Mouse (Mus musculus) left cerebral cortex, adult 8-10 months (tissue): ENCODE measurements around the gene Csmd2. TPM values are rescaled to one million over a fixed set of nuclear protein-coding genes. Genes with fewer than 3 reads are reported as not detected.

Source experiments
- DNase-seq, 2 experiments: peaks; one replicate each; pipeline ENCODE4 v3.0.0; 2022; ENCODE audit warnings: low spot score in 2 of 2
- total RNA-seq, 4 experiments: library from RNA; stranded (reverse); gene quantifications; 2 replicates each; pipeline ENCODE4 v1.2.4; 2022

Csmd2 gene
- total RNA-seq, 4 experiments from 2014 or later, result 42.5 to 52.4 (median 47.7) TPM

DNA sequence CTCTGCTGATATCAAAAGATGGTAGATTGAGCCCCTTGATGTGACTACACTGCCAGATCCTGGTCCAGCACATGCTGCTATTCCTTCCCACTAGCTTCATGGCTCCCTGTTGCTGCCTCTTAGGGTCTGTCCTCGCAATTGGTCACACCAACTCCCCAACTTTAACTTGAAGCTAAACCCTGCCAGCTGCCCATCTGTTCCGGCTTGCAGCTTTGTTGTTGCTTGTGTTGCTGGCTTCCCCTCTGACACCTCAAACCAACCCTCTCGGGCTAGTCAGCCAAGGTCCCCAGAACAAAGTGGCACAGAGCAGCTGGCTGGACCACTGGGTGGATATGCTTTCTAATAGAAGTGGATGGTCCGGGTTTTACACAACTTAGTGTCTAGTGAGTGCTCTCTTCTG, 339.1 kb downstream of the Csmd2 start:
- no peak for DNase-seq

DNA sequence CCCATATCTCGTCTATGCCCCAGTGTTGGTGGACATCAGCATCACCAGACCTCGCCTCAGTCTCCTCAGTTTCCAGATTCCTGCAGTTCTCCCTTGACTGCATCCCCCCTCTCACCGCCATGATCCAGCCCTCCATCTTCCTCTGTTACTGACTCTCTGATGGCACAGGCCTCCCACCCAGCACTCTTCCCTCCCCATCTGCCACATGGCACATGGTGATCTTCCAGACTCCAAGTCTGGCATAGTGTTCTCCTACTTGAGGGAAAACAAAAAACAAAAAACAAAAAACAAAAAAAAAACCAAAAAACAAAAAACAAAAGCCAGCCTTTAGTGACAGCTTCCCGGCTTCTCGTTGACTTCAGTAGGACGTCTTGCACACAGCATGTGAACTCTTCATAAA, 339.8 kb downstream of the Csmd2 start:
- no peak for DNase-seq

DNA sequence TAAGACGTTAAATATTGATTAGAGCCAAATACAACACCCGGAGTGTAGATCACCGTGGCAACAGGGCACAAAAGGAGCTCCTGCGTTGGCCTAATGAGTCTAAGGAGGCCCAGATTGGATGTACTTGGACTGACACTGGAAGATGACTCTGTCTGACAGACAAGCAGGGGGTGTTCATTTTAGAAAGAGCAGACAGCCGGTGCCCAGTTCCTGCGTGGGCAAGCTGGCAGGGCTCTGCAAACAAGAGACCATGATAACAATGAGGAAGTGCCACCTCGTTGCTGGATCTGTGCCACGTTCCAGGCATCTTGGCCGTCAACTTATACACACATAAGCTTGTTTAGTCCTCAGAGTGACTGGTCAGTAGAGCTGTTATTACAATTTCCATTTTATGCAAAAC, 342.9 kb downstream of the Csmd2 start:
- DNase-seq, result peak; percentile 22 to 81

DNA sequence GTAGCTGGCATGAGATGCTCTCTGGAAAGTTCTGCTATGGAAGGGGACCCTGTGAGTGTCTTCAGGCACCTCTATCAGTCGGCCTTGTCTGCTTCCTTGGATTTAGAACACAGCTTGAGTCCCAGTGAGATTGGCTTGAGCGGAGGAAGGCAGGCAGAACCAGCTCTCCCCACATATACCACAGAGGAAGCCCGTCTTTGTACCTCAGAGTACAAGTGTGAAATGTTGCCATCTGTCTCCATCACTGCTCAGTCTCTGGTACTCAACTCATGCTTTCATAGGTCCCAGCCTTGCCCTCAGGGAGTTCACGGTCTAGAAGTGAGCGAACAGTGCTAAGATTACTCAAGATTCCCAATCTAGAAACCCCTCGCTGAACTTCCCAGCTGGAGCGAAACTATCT, 352.8 kb downstream of the Csmd2 start:
- DNase-seq, result no peak

DNA sequence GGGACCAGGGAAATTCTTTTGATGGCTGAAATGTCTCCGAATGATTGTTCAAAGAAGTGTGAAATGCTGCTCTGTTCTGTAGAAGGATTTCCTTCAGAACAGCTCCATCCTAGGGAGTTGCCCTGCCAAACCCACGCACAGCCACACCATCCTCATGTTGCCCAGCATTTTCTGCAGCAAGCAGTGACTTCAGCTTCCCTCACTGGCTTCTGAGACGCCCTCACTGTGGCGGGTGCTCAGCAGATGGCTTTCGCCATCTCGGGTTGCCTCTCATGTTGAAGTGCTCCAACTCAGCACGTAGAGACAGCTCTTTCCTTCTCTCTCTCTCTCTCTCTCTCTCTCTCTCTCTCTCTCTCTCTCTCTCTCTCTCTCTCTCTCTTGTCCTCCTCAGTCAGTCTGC, 353.7 kb downstream of the Csmd2 start:
- DNase-seq, result peak in 1 of 2 experiments; percentile 48

DNA sequence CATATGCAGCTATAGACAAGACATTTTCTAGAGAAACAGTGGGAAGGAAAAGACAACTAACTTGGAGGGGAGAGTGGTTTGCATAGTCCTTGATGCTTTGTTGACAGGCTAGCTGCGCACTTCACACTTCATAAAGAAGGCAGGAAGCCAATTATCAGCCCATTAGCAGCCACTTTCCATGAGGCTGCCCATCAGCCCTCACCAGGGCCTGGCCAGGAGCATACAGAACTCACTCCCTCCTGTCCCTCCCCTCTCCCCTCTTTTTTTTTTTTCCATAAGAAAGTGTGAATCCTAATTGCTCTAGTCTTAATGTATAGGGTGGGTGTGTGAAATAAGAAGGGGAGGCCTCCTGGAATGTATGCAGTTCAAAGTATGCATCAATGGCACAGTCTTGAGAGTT, 354.6 kb downstream of the Csmd2 start:
- DNase-seq, result no peak

DNA sequence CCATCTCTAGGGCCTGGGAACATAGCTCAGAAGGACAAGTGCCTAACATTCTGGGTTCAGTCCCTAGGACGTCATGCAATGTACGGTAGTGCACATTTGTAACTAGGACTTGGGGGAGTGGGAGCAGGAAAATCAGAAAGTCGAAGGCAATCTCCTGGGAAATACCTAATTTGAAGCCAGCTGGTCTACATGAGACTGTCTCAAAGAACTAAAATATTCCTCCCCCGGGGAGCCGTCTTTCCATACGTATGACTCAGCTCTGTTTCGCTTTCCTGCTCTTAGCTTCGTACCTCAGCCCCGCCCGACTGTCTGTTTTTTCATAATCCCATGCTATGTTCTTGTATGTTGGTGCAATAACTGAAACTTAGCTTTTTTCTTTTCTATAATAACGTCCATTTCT, 371.1 kb downstream of the Csmd2 start:
- DNase-seq, result peak in 1 of 2 experiments; percentile 75

DNA sequence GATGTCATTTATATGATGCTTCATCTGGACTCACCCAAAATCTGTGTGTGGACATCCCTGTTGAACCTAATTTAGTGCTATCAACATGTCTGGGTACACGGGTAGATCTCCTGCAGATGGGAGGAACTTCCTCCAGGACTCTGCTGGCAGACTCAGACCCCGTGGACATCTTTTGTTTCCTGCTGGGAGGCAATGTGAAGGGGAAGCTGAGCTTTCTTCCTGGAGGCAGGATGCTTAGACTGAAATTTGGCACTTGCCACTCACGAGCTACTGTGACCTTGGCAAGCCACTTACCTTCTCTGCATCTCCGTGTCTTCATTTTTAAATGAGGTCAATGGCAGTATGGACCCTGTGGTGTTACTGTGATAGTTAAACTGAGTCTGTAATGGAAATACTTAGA, 378.2 kb downstream of the Csmd2 start:
- no peak for DNase-seq

DNA sequence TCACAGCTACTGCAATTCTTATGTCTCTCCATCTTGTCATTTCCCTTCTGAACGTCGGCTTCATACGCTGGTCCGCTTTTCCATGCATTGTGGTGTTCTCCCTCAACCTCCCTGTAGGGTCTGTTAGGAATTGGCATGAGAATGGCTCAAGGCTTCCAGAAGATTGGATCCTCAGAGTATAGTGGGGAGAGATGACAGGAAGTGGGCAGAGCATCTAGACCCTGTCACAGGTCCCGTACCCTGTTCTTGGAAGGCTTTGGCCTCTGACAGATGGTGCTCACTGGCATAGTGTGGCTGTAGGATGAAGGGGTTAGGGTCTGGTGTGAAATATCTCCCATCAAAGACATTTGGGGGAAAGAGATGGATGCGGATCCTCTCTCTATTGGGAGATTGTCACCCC, 380.4 kb downstream of the Csmd2 start:
- DNase-seq, result no peak

DNA sequence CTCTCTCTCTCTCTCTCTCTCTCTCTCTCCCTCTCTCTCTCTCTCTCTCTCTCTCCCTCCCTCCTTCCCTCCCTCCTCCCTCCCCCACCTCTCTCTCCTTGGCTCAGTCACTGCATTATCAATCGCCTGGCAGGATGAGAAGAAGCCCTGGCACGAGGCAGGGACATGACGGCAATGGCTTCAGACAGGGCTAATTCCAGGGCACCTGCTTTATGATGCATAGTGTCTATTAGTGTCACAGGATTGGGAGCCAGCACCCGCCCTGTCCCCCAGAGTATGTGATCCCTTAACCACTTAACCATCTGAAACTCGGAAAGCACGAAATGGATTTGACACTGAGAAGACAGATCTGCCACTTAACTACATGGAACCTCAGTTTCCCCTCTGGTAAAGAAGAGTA, 384.1 kb downstream of the Csmd2 start:
- DNase-seq, result no peak

DNA sequence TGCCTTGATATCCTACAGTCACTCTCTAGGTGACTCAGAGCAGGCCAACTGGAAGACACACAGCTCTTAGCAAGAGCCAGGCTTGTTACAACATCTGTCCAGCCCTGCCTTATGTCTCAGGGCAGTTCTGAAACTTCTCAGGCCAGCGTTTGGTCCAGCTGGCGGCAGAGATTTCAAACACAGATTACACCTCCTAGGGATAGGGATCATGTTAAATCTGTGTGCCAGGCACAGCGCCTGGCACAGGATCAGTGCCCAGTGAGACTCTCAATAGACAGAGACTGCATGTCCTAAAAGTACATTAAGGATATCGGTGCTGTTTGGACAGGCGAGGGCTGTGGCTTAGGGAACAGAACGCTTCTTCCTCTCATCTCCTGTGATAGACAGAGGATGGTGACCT, 385.5 kb downstream of the Csmd2 start:
- no peak for DNase-seq

DNA sequence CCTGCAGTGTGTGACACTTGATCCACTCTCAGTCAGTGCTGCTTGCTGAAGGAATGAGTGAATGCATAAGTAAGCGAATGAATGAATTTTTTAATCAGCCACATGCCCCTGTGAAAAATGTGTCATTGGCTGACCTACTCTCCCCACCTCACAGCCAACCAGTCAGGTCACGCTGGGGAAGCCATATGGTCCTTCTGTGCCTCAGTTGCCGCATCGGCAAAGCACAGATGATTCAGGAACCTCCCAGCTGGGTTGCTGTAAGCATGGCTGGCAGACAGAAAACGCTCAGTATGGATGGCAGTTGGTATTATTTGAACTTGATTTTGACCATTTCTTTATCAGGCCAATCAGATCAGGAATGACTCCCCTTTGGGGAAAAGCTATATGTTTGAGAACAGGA, 386.4 kb downstream of the Csmd2 start:
- no peak for DNase-seq

DNA sequence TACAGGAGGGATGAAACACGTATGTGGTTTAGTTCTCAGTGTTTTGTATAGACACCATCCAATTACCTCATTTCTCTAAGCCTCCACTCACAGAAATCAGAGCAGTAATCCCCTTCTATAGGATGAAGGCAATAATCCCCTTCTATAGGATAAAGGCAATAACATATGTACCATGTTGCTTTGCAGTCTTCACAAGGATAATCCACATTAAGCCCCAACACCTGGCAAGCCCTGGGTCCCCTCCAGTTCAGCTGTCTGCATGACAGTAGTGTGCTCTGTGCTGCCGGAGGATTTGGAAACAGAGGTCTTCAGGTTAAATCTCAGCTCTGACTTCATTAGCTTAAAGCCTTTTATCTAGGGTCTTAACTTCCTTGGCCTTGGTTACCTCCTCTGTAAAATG, 391.3 kb downstream of the Csmd2 start:
- no peak for DNase-seq

DNA sequence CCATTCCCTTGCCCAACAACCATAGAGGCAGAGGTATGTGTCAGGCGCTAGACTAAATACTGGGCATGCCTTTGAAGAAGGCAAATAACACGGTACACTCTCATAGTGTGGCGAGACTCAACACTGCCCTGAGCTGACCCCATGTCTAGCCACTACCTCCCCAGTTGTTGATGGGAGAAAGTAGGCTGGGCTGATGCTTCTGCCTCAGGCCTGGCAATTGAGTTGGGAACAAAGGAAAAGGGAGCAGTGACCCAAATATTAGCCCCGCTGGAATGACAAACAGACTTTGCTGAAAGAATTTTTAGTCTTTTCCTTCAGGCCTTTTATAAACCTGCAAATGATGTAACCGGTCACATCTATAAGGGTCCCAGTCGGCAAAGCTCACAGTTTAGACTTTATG, 393.7 kb downstream of the Csmd2 start:
- DNase-seq, result no peak

DNA sequence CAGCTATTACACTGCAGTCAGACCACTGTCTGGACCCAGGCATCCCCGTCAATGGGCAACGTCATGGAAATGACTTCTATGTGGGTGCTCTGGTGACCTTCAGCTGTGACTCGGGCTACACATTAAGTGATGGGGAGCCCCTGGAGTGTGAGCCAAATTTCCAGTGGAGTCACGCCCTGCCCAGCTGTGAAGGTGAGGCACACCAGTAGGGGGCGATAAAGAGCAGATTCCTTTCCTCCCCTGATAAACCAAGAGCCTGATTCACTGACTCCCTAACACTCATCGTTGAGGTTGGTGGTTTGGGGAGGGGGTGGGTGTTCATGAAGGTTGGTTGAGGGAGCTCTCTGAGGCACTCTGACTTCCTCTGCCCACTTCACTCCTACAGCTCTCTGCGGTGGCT, 396.1 kb downstream of the Csmd2 start:
- no peak for DNase-seq

DNA sequence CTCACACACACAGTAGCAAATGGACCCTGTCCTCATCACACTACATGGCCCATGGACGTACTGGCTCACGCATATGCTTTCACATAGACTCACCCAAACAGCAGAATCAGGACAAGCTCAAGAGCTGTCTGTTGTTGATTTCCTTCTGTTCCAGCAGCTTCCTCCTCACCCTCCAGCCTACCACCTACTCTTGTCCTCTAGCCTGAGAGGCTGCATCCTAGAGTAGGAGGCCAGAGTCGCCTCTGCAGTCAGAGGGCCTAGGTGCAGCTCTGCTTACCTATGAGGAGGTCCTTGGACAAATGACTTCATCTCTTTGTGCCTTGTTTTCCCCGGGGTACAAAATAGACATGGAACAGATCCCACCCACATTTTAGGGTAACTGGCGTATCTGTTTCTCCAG, 403.8 kb downstream of the Csmd2 start:
- no peak for DNase-seq

DNA sequence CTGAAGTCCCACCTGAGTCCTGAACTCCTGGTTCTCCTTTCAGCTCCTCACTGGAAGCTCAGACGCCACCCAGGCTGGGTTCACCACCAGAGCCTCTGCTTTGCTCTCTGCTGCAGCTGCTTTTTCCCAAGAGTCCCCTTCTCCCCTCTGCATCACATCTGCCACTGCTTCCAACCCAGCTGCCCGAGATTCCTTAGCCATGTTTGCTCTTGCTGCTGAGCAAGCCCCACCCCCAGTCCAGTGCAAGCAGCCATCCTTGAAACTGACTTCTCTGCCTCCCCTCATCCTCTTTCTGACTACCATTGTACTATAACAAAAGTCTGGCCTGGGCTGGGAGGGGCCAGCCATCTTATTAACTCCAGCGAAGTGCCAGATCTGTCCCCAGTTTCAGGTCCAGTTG, 404.6 kb downstream of the Csmd2 start:
- DNase-seq, result no peak

DNA sequence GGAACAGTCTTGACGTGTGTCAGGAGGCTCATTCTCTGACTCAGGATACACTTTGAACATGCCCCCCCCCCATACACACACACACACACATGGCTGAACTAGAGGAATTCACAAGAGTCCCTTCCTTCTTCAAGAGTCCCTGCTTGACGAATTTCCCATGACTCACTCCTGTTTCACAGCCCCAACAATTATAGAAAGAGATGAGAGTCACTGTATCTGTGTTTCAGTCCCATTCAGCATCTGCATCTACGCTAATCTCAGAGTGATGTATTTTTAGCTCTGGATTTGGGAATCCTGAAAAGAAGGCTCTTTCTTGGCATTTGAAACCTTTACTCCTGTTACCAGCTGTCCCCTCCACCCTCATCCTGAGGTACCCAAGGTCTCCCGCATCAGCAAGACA, 406.2 kb downstream of the Csmd2 start:
- no peak for DNase-seq

DNA sequence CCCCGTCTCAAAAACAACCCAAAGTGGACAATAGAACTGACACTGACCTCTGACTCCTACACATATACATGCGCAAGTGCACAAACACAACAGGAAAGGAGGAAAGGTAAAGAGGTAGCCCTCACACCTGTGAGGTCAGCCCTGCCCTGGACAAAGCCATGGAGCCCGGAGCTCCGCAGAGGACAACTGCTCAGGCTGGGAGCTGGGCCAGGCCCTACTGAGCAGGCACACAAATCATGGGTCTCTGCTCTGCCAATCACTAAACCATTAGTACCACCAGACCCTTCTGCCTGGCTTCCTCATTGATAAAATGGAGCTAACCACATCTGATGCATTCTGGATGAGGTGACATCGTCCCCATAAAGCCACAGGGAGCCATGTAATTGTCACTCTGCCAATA, 409.0 kb downstream of the Csmd2 start:
- DNase-seq, result no peak

DNA sequence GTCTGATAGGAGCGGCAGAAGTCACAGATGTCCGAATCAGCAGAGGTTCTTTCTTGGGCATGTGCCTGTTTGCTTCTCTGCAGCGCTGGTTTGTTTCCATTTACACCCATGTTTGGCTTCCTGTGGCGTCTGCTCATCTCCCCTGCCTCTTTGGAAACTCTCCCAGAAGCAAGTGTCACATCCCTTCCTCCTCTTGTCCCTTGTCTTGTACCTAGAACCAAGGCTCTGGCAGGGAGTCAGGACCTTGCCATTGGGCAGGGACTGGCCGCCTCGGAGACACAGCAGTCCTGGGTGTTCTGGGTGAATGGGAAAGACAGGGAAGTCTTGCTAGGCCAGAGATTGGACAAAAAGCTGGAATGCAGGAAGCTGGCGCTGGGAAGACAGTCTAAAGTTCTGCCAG, 410.1 kb downstream of the Csmd2 start:
- DNase-seq, result no peak

DNA sequence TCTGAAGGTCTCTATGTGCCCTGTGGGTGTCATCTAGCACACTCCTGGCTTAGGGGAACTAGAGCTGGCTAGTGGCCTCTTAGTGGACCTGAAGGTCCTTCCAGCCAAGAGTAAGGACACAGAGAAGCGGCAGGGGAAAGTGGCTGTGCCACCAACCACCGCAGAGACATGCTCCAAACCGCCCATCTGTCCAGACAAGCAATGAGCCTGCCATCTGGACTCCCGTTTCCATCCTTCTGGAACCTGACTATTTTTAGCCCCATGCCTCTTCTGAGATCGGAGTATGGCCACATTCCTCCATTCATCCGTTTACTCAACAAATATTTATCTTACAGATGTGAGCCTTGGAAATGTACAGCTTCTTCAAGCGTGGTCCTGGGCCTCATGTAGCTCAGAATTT, 411.3 kb downstream of the Csmd2 start:
- DNase-seq, result peak in 1 of 2 experiments; percentile 71

DNA sequence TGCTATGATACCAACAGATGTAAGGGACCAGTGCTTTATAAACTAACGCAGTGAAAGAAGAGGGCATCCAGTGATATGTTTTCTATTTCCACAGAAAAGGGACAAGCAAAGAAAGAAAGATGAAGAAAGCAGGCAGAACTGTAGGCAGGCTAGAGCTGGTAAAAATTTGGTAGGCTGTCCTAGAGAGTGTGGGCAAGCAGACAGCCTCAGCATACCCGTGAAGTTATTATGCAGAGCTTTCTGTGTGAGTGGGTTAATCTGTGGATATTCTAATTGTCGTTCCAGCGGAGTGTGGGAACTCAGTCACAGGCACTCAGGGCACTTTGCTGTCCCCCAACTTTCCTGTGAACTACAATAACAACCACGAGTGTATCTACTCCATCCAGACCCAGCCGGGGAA, 412.4 kb downstream of the Csmd2 start:
- no peak for DNase-seq

DNA sequence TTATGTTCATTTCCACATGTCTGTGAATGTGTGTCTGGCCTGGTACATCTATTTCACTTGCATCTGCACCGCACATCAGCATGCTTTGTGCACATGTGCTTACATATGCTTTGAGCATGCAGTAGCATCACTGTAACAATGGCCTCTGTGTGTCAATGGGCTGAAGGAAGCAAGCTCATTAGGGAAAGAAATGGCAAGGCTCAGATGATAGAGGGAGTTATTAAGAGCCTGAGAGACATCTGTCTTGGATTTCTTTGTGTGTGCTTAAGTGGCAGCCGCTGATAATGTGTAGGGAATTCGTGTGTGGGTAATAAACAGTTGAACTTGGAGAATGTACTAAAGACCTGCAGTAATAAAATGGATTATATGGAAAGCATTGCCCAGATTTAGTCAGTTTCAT, 413.9 kb downstream of the Csmd2 start:
- DNase-seq, result no peak

DNA sequence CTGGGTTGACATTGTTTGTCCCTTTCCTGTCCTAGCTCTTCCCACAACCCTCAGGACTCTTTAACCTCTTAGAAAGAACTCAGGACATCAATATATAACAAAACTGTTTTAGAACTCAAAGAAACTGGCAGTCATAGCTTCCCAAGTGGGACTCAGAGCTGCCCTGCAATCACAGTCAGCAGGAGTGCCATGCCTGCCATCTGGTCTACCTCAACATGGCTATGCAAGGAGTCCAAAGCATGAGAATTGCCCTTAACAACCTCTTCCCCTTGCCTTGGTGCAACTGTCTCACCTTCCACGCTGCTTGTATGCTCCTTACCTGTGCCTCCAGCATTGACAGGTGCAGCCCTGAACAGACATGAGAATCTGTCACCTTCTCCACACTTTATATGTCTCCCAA, 415.0 kb downstream of the Csmd2 start:
- DNase-seq, result no peak

DNA sequence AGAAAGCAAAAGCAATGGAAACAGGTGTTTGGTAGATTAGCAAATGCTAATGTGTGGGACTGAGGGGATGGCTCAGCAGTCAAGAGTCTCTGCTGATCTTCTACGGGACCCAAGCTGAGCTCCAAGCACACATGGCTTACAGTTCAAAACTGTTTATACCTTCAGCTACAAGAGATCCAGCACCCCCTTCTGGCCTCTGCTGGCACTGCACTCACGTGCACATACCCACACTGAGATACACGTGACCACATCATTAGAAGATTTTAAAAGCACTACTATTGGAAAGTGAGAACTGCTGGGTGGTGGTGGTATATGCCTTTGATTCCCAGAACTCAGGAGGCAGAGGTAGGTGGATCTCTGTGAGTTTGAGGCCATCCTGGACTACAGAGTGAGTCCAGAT, 417.9 kb downstream of the Csmd2 start:
- no peak for DNase-seq
